Mouse (Mus musculus) hindbrain, embryonic 13.5 days (tissue): ENCODE results near the gene Kctd8. TPM values are rescaled to one million over a fixed set of nuclear protein-coding genes. Genes with fewer than 3 reads are reported as not detected.

Experiments
- ATAC-seq: fragments of 200-750 bp; cut with Nextera tagmentation; 2 replicates; pipeline ENCODE4 v1.8.0; 2017; ENCODE audit warnings: moderate TSS enrichment; ENCODE audit not compliant: low FRiP score
- H3K27ac ChIP-seq: fragments of 300-500 bp; sonication (generic); 2 replicates; pipeline ENCODE4 v1.5.1; 2015; ENCODE audit warnings: inconsistent platforms, mild to moderate bottlenecking, moderate library complexity
- H3K27me3 ChIP-seq: fragments of 300-500 bp; sonication (generic); 2 replicates; pipeline ENCODE4 v1.6.1; 2015; ENCODE audit warnings: mild to moderate bottlenecking, inconsistent platforms
- H3K36me3 ChIP-seq: fragments of 300-500 bp; sonication (generic); 2 replicates; pipeline ENCODE4 v1.6.1; 2015; ENCODE audit warnings: mild to moderate bottlenecking, inconsistent platforms
- H3K4me1 ChIP-seq: fragments of 300-500 bp; sonication (generic); replicated peaks from 2 replicates; pipeline ENCODE4 v1.6.1; 2015; ENCODE audit warnings: inconsistent platforms
- H3K4me2 ChIP-seq: fragments of 300-500 bp; sonication (generic); 2 replicates; pipeline ENCODE4 v1.6.1; 2015; ENCODE audit warnings: inconsistent platforms, mild to moderate bottlenecking, moderate library complexity
- H3K4me3 ChIP-seq: fragments of 300-500 bp; sonication (generic); 2 replicates; pipeline ENCODE4 v1.5.1; 2015; ENCODE audit warnings: mild to moderate bottlenecking, inconsistent platforms
- H3K9ac ChIP-seq: fragments of 300-500 bp; sonication (generic); 2 replicates; pipeline ENCODE4 v1.6.1; 2015; ENCODE audit warnings: mild to moderate bottlenecking, inconsistent platforms
- H3K9me3 ChIP-seq: fragments of 300-500 bp; sonication (generic); 2 replicates; pipeline ENCODE4 v1.6.1; 2016; ENCODE audit warnings: inconsistent platforms
- WGBS: fragments of 180-500 bp; shearing (Covaris S2); methylation state at CpG from one replicate; pipeline ENCODE4 v1.1.7; 2015; 5-methylcytosine and 5-hydroxymethylcytosine counted together
- microRNA-seq: library from miRNA; unstranded; fragments of <30 nt; microRNA quantifications from one replicate; pipeline ENCODE4, GENCODE M21; 2016
- polyA plus RNA-seq: library from polyadenylated mRNA; unstranded; fragments of >200 nt; fragmentation: Nextera tagmentation; extraction: Ambion mirVana; gene quantifications from 2 replicates; pipeline ENCODE4 v1.2.1, GENCODE M21; 2015

Gene Kctd8
- polyA plus RNA-seq, 1 experiment from 2014 or later = 13.4 TPM

DNA sequence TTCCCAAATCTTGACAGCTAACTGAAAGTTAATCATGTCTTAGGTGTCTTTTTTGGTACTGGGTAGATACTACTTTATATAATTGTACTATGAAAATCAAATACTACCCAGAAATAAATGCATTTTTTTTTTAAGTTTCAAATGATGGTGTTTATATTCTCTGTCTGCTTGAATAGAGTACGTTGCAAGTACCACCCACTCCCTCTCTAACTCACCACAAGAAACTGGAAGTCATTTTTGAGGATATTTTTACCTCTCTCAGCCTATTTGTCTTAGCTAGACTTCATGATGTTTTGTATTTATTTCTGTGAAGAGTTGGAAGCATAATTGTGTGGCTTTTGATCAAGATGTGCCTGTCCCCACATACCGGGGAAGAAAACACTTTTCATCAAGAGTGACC, 232.8 kb downstream of the Kctd8 start:
- WGBS = 80% methylated on average over 2 of the region's 2 CpGs
- H3K27ac ChIP-seq = no peak overlapping the region
- H3K4me2 ChIP-seq = no peak overlapping the region
- H3K9me3 ChIP-seq = no peaks in the 10 kb centered on the region
- H3K4me3 ChIP-seq = no peak overlapping the region
- no peaks in the 10 kb centered on the region for H3K27me3 ChIP-seq
- no peaks in the 10 kb centered on the region for H3K36me3 ChIP-seq
- no peaks in the 10 kb centered on the region for H3K4me1 ChIP-seq
- ATAC-seq = no peak
- no peak overlapping the region for H3K9ac ChIP-seq

DNA sequence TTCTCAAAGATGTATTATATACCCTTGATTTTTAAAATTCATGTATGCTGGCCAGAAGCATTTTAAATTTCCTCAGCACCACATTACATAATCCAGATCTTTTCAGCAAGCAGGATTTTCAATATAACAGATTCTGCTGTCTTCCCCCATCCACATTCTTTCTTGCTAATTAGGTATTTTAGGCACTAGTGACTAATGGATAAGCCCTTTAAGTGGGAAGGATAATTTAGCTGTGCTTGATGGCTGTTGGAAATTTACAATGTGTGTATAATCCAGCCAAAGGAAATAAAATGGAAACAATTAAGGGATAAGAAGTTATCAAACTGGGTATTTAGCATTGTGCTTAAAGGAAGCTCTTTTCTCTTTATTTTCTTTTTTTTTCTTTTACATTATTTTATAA, 252.6 kb downstream of the Kctd8 start:
- H3K4me3 ChIP-seq = no peak overlapping the region

More for the DNA sequence above, 252.6 kb downstream of the Kctd8 start:
- Histone ChIP-seq H3K27me3 (no peaks in the 10 kb centered on the region), H3K4me2 (no peak overlapping the region), H3K9ac (no peak overlapping the region), H3K36me3 (no peaks in the 10 kb centered on the region), H3K9me3 (no peaks in the 10 kb centered on the region), H3K27ac (no peak overlapping the region), H3K4me1 (no peaks in the 10 kb centered on the region)
- ATAC-seq = no peak

Small RNA genes within 50 kb of the gene (microRNA-seq; reads per million reads assigned to microRNA genes)
- not detected for gene Gm24368

Other genes with a start within 250 kb of the Kctd8 start
- not detected in 2 replicates for gene Yipf7, start 201.0 kb upstream of the Kctd8 start, polyA plus RNA-seq
- 48.4 and 54.2 TPM in 2 replicates for gene Guf1, start 215.2 kb upstream of the Kctd8 start, polyA plus RNA-seq